ENCODE assay signal across 25 mouse cellular contexts in genomic region chr2:60392286-60392685, GRCm38 (mm10). TPM values are rescaled to one million over a fixed set of nuclear protein-coding genes. Genes with fewer than 3 reads are reported as not detected.
"Had no signal": no experiment of that assay in that cellular context is flagged by ENCODE, and none has a peak within 500 bp of the region (broad histone marks: within the 10 kb centered on the region; RNA-seq: fewer than 3 reads in every experiment).

No protein-coding gene starts in this region.

- H3K9me3 ChIP-seq: embryonic facial prominence, embryonic 10.5 days; embryonic facial prominence, embryonic 12.5 days; embryonic facial prominence, embryonic 13.5 days; embryonic facial prominence, embryonic 15.5 days; forebrain, embryonic 10.5 days; forebrain, embryonic 12.5 days; forebrain, embryonic 13.5 days; forebrain, embryonic 15.5 days had no signal

- H3K4me1 ChIP-seq: embryonic facial prominence, embryonic 12.5 days; embryonic facial prominence, embryonic 13.5 days; embryonic facial prominence, embryonic 15.5 days; forebrain, embryonic 10.5 days; forebrain, embryonic 12.5 days; forebrain, embryonic 13.5 days; forebrain, embryonic 15.5 days had no signal

- H3K36me3 ChIP-seq: embryonic facial prominence, embryonic 10.5 days; embryonic facial prominence, embryonic 12.5 days; embryonic facial prominence, embryonic 13.5 days; embryonic facial prominence, embryonic 15.5 days; forebrain, embryonic 10.5 days; forebrain, embryonic 12.5 days; forebrain, embryonic 15.5 days had no signal

- H3K27me3 ChIP-seq: embryonic facial prominence, embryonic 12.5 days; embryonic facial prominence, embryonic 13.5 days; embryonic facial prominence, embryonic 15.5 days; forebrain, embryonic 12.5 days; forebrain, embryonic 13.5 days; forebrain, embryonic 15.5 days had no signal

- H3K27ac ChIP-seq: embryonic facial prominence, embryonic 10.5 days; embryonic facial prominence, embryonic 12.5 days; embryonic facial prominence, embryonic 13.5 days; embryonic facial prominence, embryonic 15.5 days; forebrain, embryonic 10.5 days; forebrain, embryonic 12.5 days; forebrain, embryonic 13.5 days; forebrain, embryonic 15.5 days; gastrocnemius, adult 2 months had no signal

- H3K4me3 ChIP-seq: embryonic facial prominence, embryonic 10.5 days; embryonic facial prominence, embryonic 12.5 days; embryonic facial prominence, embryonic 13.5 days; embryonic facial prominence, embryonic 15.5 days; erythroblast, embryonic 14.5 days; forebrain, embryonic 10.5 days; forebrain, embryonic 12.5 days; forebrain, embryonic 13.5 days; forebrain, embryonic 15.5 days; gastrocnemius, adult 2 months had no signal

- DNase-seq: cerebellum, adult 2 months; cerebellum, adult 8-10 months; cerebellum, adult 9-10 months; cerebellum, adult 9-11 months; cerebellum, postnatal 10 days; cerebellum, postnatal 14 days; cerebellum, postnatal 25 days; cerebellum, postnatal 36 days; embryo, embryonic 11 days; forebrain, postnatal 0 days; gastrocnemius, adult 2 months; gastrocnemius, postnatal 10 days; gastrocnemius, postnatal 14 days; gastrocnemius, postnatal 25 days; gastrocnemius, postnatal 36 days; heart, adult 18-20 months had no signal

- H3K9ac ChIP-seq: embryonic facial prominence, embryonic 12.5 days; embryonic facial prominence, embryonic 13.5 days; embryonic facial prominence, embryonic 15.5 days; forebrain, embryonic 12.5 days; forebrain, embryonic 13.5 days; forebrain, embryonic 15.5 days; forebrain, postnatal 0 days had no signal

RNA-seq across cellular contexts. Expression of gene Ly75, which starts 9.2 kb away (rescaled TPM):
- polyA plus RNA-seq: erythroblast, embryonic 14.5 days had no signal
